Mouse (Mus musculus): ENCODE results near the gene Afg1l.

GRCm38 (mm10) chr10:42296559-42296958 is 181.8 kb downstream of the Afg1l start:
- TF ChIP-seq CTCF (conservative IDR thresholded peaks at IDR 0.05; ENCODE audit: insufficient read depth, insufficient read length, low read depth, low read length): no peak
- TF ChIP-seq POLR2A (IDR thresholded peaks at IDR 0.05; ENCODE audit: low read depth, low read length): no peak

Measured in kidney, adult 2 months (tissue).